In genomic region chr7:68133679-68134078, GRCm38 (mm10) we compare ENCODE assay signal across 19 mouse cellular contexts.
DNase-seq lines count a peak whose midpoint lies in the region; ATAC-seq lines count a peak whose summit lies in the region.
"Had no signal": no experiment of that assay in that cellular context is flagged by ENCODE, and none has a peak within 500 bp of the region (broad histone marks: within the 10 kb centered on the region; RNA-seq: fewer than 3 reads in every experiment).

No protein-coding gene starts in this region.

- no peaks in the 10 kb centered on the region for H3K9me3 ChIP-seq in megakaryocyte, embryonic 14.5 days
- H3K9me3 ChIP-seq: limb, embryonic 10.5 days; lung, embryonic 15.5 days; midbrain, embryonic 15.5 days; neural tube, embryonic 15.5 days had no signal

- peaks cover 26% of the 10 kb centered on the region for H3K36me3 ChIP-seq in megakaryocyte, embryonic 14.5 days (replicated peaks; ENCODE audit: low read length)
- H3K36me3 ChIP-seq: lung, embryonic 15.5 days; midbrain, embryonic 15.5 days; neural tube, embryonic 15.5 days had no signal

- DNase-seq in 416B (ENCODE audit: low read depth): peak; percentile 97
- peak; percentile 61 for DNase-seq in CD4-positive helper T cell, adult 2 months (ENCODE audit: low read depth, low spot score)
- no peak for DNase-seq in right cerebral cortex, adult 2 months (ENCODE audit: low spot score in 2 of 2)
- DNase-seq in spleen, postnatal 4 days (ENCODE audit: low spot score in 2 of 2): no peak
- no peak for DNase-seq in urinary bladder, adult 18-20 months (ENCODE audit: low spot score in 2 of 2)
- DNase-seq: adrenal gland, adult 8-10 months; cerebellum, adult 9-10 months; gastrocnemius, postnatal 25 days; kidney, postnatal 4 days; layer of hippocampus, adult 9-11 months had no signal

- peaks cover 85% of the 10 kb centered on the region for H3K4me1 ChIP-seq in megakaryocyte, embryonic 14.5 days

- peak; percentile 36 for ATAC-seq in activated CD4-positive, CD25-positive, alpha-beta regulatory T cell, adult 4 months
- ATAC-seq: forebrain, embryonic 16.5 days; midbrain, embryonic 15.5 days had no signal

- H3K4me3 ChIP-seq in megakaryocyte, embryonic 14.5 days (replicated peaks): peak overlapping the region; percentile 73
- H3K4me3 ChIP-seq: left cerebral cortex, adult 2 months; limb, embryonic 10.5 days; lung, embryonic 15.5 days; midbrain, embryonic 15.5 days; myocyte; neural tube, embryonic 15.5 days had no signal

- H3K27me3 ChIP-seq in megakaryocyte, embryonic 14.5 days (replicated peaks): no peaks in the 10 kb centered on the region
- H3K27me3 ChIP-seq: lung, embryonic 15.5 days; midbrain, embryonic 15.5 days; neural tube, embryonic 15.5 days had no signal

Comparison
In these comparisons a context has a peak if more than half of its experiments do, and no peak if none do; other contexts are left out.
1. DNase-seq: peak in 416B (single experiment) and CD4-positive helper T cell, adult 2 months (single experiment); none in right cerebral cortex, adult 2 months (0 of 2), spleen, postnatal 4 days (0 of 2) and urinary bladder, adult 18-20 months (0 of 2).